Mouse (Mus musculus) hematopoietic stem cell, adult 5-6 weeks (primary cell): ENCODE measurements around the gene Rhbdf1. TPM values are rescaled to one million over a fixed set of nuclear protein-coding genes. Genes with fewer than 3 reads are reported as not detected.

ENCODE experiments used
- ATAC-seq, 2 experiments: fragments of 125-278 bp in 1 of 2; replicated peaks in 1 of 2; 2 replicates each; pipeline ENCODE4 v1.8.0; 2016 to 2017; ENCODE audit warnings: inconsistent platforms in 2 of 2, mild to moderate bottlenecking in 2 of 2, moderate number of reproducible peaks in 2 of 2, low read depth in 1 of 2, moderate TSS enrichment in 1 of 2; ENCODE audit not compliant: low FRiP score in 2 of 2, poor library complexity in 2 of 2, severe bottlenecking in 2 of 2, insufficient read depth in 1 of 2, low TSS enrichment in 1 of 2
- total RNA-seq: library from RNA; stranded (forward); fragments of 172-1452, 232-1000 nt; gene quantifications from 2 replicates; pipeline ENCODE4 v1.2.3, GENCODE M21; 2017

The Rhbdf1 gene
- total RNA-seq, 1 experiment from 2014 or later, result 7.5 TPM

DNA sequence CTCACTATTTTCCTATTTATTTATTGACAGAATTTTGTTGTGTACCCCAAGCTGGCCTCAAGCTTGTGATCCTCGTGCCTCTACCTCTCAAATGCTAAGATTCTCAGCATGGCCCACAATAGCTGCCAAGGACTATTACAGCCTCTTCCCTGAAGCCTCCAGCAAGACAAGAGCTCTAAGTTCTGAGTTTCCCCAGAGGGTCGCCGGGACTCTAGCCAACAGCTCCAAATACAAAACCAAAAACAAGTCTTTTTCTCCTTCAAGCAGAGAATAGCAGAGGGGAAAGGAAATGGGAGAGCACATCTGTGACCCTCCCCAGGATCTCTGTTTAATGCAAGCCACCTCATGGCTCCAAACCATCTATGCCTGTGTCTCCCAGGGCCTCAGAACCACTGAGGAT is 22.0 kb upstream of the Rhbdf1 start:
- no peak for ATAC-seq

GRCm38 (mm10) chr11:32243205-32243955 is 21.3 kb upstream of the Rhbdf1 start:
- ATAC-seq, result no peak

GRCm38 (mm10) chr11:32242209-32242608 is 20.1 kb upstream of the Rhbdf1 start:
- no peak for ATAC-seq

- no peak for ATAC-seq
Observed at GRCm38 (mm10) chr11:32241391-32241790, 19.3 kb upstream of the Rhbdf1 start.

- peak; percentile 81 to 90 for ATAC-seq
Observed at GRCm38 (mm10) chr11:32238093-32238860, 16.2 kb upstream of the Rhbdf1 start.

GRCm38 (mm10) chr11:32237411-32237795 is 15.3 kb upstream of the Rhbdf1 start:
- ATAC-seq, result no peak

DNA sequence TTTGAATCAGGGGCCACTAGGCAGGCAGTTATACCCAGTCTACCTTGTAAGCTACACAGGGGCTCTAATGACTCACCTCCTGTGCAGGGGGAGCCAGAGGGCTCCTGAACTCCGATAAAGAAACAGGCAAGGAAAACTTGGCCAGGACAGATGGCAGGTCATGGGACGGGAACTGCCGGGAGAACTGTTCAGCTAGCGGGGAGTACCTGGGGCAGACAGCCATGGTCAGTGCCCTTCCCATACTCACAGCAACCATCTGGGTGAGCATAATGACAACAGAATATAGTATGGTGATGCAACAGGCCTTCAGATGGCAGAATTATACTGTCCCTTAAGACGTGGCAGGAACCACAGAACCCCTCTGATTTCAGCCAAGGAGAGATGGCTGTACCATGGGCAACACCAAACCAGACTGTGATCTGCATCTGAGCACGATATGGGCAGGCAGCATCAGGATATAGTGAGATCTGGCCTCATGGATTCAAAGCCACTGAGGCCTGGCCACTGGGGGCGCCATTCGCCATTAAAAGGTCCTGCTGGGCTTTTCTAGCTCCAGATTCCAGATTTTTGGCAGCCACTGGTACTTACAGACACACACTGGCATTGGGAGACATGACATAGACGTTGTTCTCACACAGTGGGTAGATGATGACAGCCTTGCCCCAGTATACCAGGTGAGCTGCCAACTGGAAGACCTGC is 14.8 kb upstream of the Rhbdf1 start:
- ATAC-seq, result peak in 1 of 2 experiments; percentile 59; a peak in 1 of 4 replicates

DNA sequence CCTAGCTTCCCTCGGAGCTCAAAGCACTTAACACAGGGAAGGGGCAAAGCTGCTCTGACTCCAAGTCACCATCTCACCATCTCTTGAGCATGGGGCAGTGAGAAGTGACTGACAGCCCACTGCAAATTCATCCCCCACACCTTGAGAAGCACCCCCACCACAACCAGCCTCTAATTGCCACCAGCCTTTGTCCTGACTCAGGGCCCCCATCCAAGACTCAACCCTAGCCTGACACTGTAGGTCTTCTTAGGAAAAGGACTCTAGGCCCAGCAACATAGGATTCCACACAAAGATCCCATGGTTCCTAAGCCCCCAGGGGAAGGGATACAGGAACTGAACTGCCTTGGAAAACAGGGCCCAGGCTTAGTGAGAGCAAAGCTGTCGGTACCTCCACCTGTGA is 14.0 kb upstream of the Rhbdf1 start:
- no peak for ATAC-seq

DNA sequence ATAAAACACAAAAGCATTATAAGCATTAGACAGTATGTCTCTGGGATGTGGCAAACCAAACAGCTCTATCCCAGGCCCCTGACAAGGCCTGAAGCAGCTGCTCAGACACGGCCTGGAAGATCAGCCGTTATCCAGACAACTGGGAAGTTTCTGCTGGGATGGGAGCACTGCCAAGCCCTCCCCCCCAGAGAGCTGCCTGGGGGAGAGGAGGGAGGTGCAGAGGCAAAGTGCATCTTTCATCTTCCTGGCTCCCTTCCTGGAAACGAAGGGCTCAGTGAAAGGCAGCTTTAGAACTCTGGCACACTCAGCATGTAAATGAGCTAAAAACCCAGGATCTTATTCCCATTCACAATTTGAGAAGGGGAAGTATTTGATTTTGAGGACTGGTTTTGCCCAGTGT is 13.5 kb upstream of the Rhbdf1 start:
- ATAC-seq, result no peak

- no peak for ATAC-seq
Observed at GRCm38 (mm10) chr11:32234816-32235485, 12.9 kb upstream of the Rhbdf1 start.

GRCm38 (mm10) chr11:32233895-32234294 is 11.8 kb upstream of the Rhbdf1 start:
- no peak for ATAC-seq

DNA sequence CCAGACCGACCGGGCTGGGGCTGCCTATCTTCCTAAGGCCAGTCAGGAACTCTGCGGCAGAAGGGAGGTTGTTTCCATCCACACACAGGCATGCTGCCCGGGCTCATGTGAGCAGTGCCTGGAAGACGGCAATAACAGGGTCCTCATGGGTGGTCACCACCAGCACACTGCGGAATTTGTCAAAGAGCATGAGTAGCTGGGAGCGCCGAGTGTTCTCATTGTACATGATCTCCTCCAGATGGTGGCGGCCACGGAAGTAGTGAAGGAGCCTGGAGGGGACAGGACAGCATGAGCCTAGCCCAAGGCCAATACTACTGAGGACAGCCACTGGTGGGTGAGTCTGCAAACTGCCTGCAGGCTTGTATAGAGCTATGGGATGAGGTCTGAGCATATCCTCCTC is 10.7 kb upstream of the Rhbdf1 start:
- ATAC-seq, result no peak

DNA sequence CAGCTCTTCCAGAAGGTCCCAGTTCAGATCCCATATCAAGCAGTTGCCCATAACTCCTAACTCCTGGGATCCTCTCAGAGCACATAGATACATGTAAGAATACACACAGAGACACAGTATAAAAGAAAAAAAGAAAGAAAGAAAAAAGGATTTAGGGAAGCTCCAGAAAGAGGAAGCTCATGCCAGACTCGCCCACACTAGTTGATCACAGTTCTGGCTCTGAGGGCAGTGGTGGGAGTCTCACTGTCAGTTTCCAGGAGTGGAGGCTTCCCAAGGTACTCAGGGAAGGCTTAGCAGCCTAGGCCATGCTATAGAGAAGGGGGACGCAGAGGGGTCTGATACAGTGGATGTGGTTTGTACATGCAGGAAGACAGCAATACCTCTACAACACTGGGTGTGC is 9.0 kb upstream of the Rhbdf1 start:
- no peak for ATAC-seq

- ATAC-seq, result no peak
Observed at GRCm38 (mm10) chr11:32230220-32230619, 8.1 kb upstream of the Rhbdf1 start.

- no peak for ATAC-seq
Observed at GRCm38 (mm10) chr11:32228292-32228845, 6.3 kb upstream of the Rhbdf1 start.

DNA sequence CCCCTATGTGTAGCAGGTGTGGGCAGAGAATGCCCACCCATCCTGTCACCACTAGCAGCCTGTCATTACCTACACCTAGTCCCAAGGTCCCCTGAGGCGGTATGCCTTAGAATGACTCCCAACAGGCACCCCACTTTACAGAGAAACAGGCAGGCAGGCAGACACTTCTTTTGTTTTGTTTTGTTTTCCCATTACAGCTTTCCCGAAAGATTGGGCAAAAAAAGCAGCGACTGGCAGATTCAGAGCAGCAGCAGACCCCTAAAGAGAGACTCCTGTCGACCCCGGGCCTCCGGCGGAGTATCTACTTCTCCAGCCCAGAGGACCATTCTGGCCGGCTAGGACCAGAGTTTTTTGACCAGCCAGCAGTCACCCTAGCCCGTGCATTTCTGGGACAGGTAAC is 5.5 kb upstream of the Rhbdf1 start:
- ATAC-seq, result no peak

DNA sequence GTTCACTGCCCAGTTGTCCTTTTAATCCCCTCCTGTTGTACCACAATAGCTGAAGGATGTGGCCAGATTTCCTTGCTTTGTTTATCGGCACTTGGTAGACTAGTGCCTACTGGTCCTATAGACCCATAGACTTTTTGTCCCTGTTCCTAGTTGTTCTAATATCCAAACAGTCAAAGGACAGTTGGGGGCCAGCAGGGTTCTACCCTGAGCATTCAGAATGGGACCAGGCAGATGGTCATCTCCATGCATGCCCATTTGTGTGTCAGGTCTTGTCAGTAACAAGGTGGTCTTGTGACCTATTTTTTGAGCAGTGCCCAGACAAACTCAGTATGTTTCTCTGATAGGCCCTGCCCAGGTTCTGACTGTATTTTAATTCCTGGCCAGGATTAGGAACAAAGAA is 4.9 kb upstream of the Rhbdf1 start:
- no peak for ATAC-seq
